Mouse (Mus musculus) cerebellum, adult (tissue): ENCODE data around the gene Kprp.
"Not testable (repeated sequence)": the region's sequence is repeated elsewhere in the genome, so short reads cannot be mapped to it uniquely, and the experiment has no call there.

Source experiments
- ATAC-seq: cut with Nextera tagmentation; 2 replicates; pipeline ENCODE4 v1.9.2; 2017; ENCODE audit warnings: mild to moderate bottlenecking, moderate library complexity, mixed read lengths; ENCODE audit not compliant: insufficient number of reproducible peaks, low FRiP score, low TSS enrichment

Gene Kprp

DNA sequence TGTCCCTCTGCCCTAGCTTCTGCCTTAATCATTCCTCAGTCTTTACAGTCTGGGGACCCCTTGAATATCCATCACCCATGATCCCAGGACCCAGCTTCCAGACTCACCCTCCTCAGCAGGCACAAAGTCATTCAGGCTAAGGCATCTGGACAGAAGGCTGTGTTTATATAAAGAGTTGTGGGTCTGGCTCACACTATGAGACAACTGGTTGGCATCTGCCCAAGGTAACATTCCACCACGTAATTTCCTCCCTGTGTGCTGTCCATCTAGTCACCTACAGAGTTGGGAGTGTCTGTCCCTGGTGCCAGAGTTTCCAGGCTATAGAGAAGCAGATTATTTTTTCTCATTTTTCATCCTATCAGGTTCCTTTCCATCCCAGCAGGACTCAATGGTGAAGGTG lies at the start of gene Kprp:
TSS of gene Kprp (minus strand) at position 140 of the 400 bp plus-strand sequence.
- no peak; the same call in 1 of the 2 replicates for ATAC-seq

DNA sequence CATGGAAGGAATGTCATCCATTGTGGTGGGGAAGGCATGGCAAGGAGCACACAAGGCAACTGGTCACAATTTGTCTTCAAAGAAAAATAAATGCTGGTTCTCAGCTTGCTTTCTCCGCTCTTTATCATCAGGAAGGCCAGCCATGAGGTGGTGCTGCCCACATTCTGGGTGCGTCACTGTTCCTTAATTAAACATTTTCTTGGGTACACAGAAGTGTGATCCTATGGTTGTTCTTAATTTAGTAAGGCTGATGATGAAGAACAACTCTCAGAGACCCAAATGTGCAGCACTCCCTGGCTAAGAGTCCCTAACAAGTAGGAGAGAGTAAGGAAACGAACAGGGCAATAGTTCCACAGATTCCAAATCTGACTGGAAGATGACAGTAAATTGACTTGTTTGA lies 47.1 kb upstream of the Kprp start:
- ATAC-seq = no peak

DNA sequence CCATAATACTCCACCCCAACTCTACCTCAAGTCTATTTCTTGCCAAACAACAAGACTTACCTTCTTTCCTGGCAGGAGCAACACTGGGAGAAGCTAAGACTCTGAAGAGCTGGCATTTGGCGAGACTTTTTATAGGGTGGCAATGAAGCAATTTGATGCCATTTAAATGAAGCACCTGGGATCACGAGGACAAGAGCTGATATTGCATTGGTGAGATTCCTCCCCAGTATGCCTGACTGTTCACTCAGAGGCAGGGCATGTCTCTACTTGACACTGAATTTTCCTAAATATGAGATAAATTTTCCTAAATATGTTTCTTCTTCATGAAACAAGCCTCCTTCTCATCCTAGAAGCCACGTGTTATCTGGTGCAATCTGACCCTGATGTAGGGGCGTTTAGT lies 43.1 kb upstream of the Kprp start, which contains the start of gene 2310050C09Rik:
TSS of gene 2310050C09Rik (minus strand) at position 101 of the 400 bp plus-strand sequence.
- no peak for ATAC-seq

DNA sequence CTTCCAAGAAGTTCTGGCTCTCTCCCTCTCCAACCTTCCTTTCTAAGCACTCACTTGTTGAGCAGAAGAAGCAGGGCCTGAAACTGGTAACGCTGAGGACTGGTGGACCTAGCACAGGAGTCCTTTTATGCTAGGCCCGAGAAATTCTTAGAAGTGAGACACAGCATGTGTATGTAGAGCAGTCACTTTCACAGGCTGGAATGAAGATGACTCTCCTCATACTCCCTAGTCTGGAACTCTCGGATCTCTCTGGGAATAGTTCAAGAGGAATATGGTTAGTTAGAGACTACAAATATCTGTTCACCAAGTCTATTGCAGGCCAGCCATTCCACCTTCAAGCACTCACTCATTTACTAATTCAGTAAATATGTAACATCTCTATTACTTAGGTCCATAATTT lies 24.1 kb upstream of the Kprp start, which contains the start of gene Lce1l:
TSS of gene Lce1l (minus strand) at position 101 of the 400 bp plus-strand sequence.
- no peak for ATAC-seq

DNA sequence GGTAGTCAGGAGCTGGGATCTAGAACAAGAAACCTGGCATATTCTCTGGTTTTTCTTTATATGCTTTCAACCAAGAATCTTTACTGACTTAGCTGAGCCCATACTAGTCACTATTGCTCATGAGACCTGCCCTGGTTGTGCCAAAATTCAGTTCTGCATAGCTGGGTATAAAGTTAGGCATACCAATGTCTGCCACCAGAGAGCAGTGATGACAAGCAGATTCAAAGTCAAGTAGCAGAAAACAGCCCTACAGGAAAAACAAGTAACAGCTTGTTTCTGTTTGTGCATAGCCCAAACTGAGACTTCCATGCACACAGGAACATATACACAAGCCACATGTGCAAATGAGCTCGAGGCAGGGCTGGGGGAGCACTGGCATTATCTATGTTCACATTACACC lies 1.2 kb downstream of the Kprp start:
- ATAC-seq = no peak

DNA sequence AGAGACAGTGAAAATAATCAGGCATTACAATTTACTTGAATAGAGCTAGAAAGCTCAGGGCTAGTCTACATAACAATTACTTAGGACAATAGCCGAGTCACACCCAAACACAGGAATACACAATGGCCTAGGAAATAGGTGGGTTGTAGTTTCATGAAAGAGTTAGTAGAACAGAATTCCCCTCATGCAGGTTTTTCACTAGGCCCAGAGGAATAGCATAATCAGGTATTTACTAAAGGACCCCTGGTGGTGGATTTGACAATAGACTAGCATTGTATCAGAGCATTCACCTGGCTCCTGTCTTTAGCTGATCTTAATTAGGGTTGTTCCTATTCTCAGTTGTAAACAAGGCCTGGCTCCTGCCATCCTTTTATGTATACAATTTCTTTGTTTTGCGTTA lies 11.0 kb downstream of the Kprp start:
- ATAC-seq = not testable (repeated sequence)

DNA sequence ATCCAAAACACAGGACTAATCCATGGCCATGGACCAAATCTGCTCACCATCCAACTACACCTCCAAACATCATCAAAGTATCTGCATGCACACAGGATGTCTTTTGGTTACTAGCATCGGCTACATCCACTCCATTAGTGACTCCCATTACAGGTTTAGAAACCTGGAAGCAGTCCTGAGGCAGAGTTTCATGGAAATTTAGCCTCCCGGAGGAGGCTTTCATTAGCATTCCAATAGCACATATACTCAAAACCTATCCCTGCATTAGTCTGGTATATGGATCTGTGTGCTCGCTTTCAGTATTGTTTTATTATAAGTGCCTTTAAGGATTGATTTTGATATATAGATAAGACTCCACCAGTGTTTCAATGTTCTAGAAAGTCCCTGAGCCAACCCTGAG lies 11.5 kb downstream of the Kprp start:
- ATAC-seq = no peak

DNA sequence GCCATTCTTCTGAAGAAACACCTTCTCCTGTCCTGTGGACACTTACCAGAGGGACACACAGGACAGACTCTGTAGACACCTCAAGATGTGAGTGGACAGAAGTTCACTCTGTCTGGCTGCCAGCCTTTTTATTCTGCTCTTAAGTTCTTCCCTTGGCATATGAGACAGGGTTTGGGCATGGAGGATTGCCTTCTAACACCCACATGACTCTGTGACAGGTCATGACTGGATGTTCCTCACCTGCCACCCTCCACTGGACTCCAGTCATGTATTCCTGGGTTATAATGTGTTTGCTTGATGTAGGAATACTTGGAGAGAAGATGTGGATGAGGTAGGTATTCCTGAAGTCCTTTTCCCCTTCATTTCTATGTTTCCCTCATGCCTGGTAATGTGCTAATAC lies 19.3 kb downstream of the Kprp start, which contains the start of gene Lce1k:
TSS of gene Lce1k (minus strand) at position 101 of the 400 bp plus-strand sequence.
- no peak for ATAC-seq

DNA sequence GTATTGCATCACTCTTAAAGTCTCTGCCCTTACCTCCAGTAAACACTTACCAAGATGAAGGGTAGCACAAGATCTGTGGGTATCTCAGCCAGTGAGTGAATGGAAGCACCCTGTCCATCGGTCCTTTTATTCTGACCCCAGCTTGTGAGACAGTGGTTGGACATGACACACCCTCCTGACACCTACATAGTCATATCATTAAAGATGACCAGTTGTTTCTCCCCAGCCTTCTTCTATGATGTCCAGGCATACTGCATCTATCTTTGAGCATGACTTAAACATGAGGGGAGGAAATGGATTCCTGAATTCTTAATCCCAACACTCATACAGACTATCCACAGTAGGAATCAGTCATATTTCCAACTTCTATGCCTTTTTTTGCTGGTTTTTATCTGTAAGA lies 36.6 kb downstream of the Kprp start, which contains the start of gene Lce1j:
TSS of gene Lce1j (minus strand) at position 101 of the 400 bp plus-strand sequence.
- no peak for ATAC-seq

DNA sequence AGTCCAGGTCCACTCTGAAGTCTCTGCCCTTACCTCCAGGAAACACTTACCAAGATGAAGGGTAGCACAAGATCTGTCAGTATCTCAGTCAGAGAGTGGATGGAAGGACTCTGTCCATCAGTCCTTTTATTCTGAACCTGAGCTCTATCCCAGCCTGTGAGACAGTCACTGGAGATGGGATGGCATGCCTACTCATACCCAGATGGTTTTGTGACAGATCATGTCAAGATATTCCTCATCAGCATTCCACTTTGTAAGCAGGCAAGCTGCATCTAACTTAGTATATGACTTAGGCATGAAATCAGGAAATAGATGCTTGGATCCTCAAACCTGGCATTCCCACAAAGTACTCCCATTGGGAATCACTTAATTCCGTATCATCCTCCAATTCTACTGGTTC lies 48.2 kb downstream of the Kprp start, which contains the start of gene Lce1i:
TSS of gene Lce1i (minus strand) at position 101 of the 400 bp plus-strand sequence.
- no peak for ATAC-seq
